Mouse (Mus musculus): ENCODE results near the gene Ammecr1.

DNA sequence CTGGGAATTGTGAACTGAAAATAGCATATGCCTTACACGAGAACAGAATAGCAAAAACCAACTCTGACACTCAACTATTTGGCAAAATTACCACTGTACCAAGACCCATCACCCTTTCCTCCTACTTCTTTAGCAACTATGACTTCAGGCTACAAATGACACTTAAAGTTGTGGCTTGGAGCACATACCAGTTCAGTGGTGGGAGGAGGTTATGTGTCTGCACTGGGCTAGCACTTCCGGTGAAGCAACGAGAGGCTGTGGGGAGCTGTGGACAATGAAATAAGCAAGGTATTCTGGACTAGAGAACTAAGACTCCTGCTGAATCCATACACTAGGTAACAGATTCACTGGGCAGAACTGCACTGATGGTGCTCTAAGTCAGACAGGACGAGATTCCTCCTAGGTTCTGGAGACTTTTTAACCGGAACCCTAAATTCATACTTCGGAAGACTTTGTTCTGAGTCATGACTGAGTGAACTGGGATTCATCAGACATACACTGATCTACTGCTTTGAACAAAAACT, 69.0 kb downstream of the Ammecr1 start:
- no peak for TF ChIP-seq GABPA (IDR thresholded peaks at IDR 0.05; ENCODE audit: insufficient replicate concordance, low read depth, low read length)
- TF ChIP-seq EP300 (IDR thresholded peaks at IDR 0.05; ENCODE audit: low read length), result no peak
- no peak for TF ChIP-seq HCFC1 (IDR thresholded peaks at IDR 0.05; ENCODE audit: low read depth, low read length)
- no peak for TF ChIP-seq POLR2A (IDR thresholded peaks at IDR 0.05; ENCODE audit: low read depth, low read length)

Data from CH12.LX (cell line).